ENCODE assay signal across 9 mouse cellular contexts in genomic region chr12:118847861-118848495, GRCm38 (mm10). TPM values are rescaled to one million over a fixed set of nuclear protein-coding genes. Genes with fewer than 3 reads are reported as not detected.
DNase-seq lines count a peak whose midpoint lies in the region; ATAC-seq lines count a peak whose summit lies in the region.
"Had no signal": no experiment of that assay in that cellular context is flagged by ENCODE, and none has a peak within 500 bp of the region (broad histone marks: within the 10 kb centered on the region; RNA-seq: fewer than 3 reads in every experiment).

No protein-coding gene starts in this region.

- WGBS in kidney, embryonic 16.5 days, result 2% methylated on average over 20 of the region's 23 CpGs
- WGBS in embryonic facial prominence, embryonic 14.5 days, result 2% methylated on average over 23 of the region's 23 CpGs
- WGBS in intestine, embryonic 15.5 days, result 3% methylated on average over 23 of the region's 23 CpGs
- 1% methylated on average over 20 of the region's 23 CpGs for WGBS in neural tube, embryonic 13.5 days

- no peak overlapping the region for H3K9ac ChIP-seq in kidney, embryonic 16.5 days (replicated peaks; ENCODE audit: low read length)
- peak overlapping the region; percentile 55 for H3K9ac ChIP-seq in embryonic facial prominence, embryonic 14.5 days (ENCODE audit: low read depth, low read length)
- no peak overlapping the region for H3K9ac ChIP-seq in intestine, embryonic 15.5 days
- peak overlapping the region; percentile 60 for H3K9ac ChIP-seq in neural tube, embryonic 13.5 days

- H3K4me1 ChIP-seq in kidney, embryonic 16.5 days (ENCODE audit: insufficient read depth, low read length), result peaks cover 31% of the 10 kb centered on the region
- peaks cover 8% of the 10 kb centered on the region; the same call in 1 of the 2 replicates for H3K4me1 ChIP-seq in embryonic facial prominence, embryonic 14.5 days (ENCODE audit: control insufficient read depth, insufficient read depth, low read length)
- peaks cover 27% of the 10 kb centered on the region for H3K4me1 ChIP-seq in intestine, embryonic 15.5 days (replicated peaks)
- peaks cover 30% of the 10 kb centered on the region for H3K4me1 ChIP-seq in neural tube, embryonic 13.5 days (replicated peaks)

- no peaks in the 10 kb centered on the region for H3K36me3 ChIP-seq in kidney, embryonic 16.5 days (ENCODE audit: insufficient read depth, low read length)
- no peaks in the 10 kb centered on the region for H3K36me3 ChIP-seq in embryonic facial prominence, embryonic 14.5 days (ENCODE audit: control insufficient read depth, insufficient read depth, low read length)
- no peaks in the 10 kb centered on the region for H3K36me3 ChIP-seq in intestine, embryonic 15.5 days
- H3K36me3 ChIP-seq in neural tube, embryonic 13.5 days, result no peaks in the 10 kb centered on the region

- H3K4me3 ChIP-seq in kidney, embryonic 16.5 days (ENCODE audit: low read length), result peak overlapping the region; percentile 27
- peak overlapping the region; percentile 43 for H3K4me3 ChIP-seq in embryonic facial prominence, embryonic 14.5 days (ENCODE audit: low read depth, low read length)
- H3K4me3 ChIP-seq in intestine, embryonic 15.5 days (replicated peaks), result peak overlapping the region; percentile 30; the same call in 1 of the 2 replicates
- H3K4me3 ChIP-seq in neural tube, embryonic 13.5 days, result peak overlapping the region; percentile 38

- H3K27me3 ChIP-seq in kidney, embryonic 16.5 days (ENCODE audit: insufficient read depth, low read length), result peaks cover 88% of the 10 kb centered on the region
- H3K27me3 ChIP-seq in embryonic facial prominence, embryonic 14.5 days (replicated peaks; ENCODE audit: control insufficient read depth, insufficient read depth, low read length), result peaks cover 95% of the 10 kb centered on the region
- peaks cover 74% of the 10 kb centered on the region for H3K27me3 ChIP-seq in intestine, embryonic 15.5 days (replicated peaks)
- H3K27me3 ChIP-seq in neural tube, embryonic 13.5 days, result peaks cover 91% of the 10 kb centered on the region

- no peaks in the 10 kb centered on the region for H3K9me3 ChIP-seq in kidney, embryonic 16.5 days (ENCODE audit: low read length)
- H3K9me3 ChIP-seq in embryonic facial prominence, embryonic 14.5 days (ENCODE audit: control insufficient read depth, low read length), result no peaks in the 10 kb centered on the region
- no peaks in the 10 kb centered on the region for H3K9me3 ChIP-seq in intestine, embryonic 15.5 days
- no peaks in the 10 kb centered on the region for H3K9me3 ChIP-seq in neural tube, embryonic 13.5 days

- DNase-seq in kidney, adult 8-10 months, result no peak
- DNase-seq in embryonic facial prominence, embryonic 14.5 days (ENCODE audit: low spot score), result peak; percentile 23
- DNase-seq in adipocyte (ENCODE audit: low spot score), result no peak
- no peak for DNase-seq in adrenal gland, postnatal 4 days (ENCODE audit: low spot score in 2 of 2)
- DNase-seq in adrenal gland, adult 18-20 months (ENCODE audit: low spot score in 2 of 2), result no peak

- ATAC-seq in kidney, embryonic 16.5 days (ENCODE audit: low FRiP score, low TSS enrichment), result peak; percentile 39
- no peak for ATAC-seq in embryonic facial prominence, embryonic 14.5 days (ENCODE audit: low read depth)
- no peak for ATAC-seq in intestine, embryonic 15.5 days
- ATAC-seq in neural tube, embryonic 13.5 days (ENCODE audit: low read depth), result no peak

- peak overlapping the region; percentile 42 for H3K4me2 ChIP-seq in kidney, embryonic 16.5 days (replicated peaks; ENCODE audit: low read depth, low read length)
- H3K4me2 ChIP-seq in embryonic facial prominence, embryonic 14.5 days (ENCODE audit: low read depth, low read length), result peak overlapping the region; percentile 61
- peak overlapping the region; percentile 51 for H3K4me2 ChIP-seq in intestine, embryonic 15.5 days (replicated peaks)
- peak overlapping the region; percentile 55 for H3K4me2 ChIP-seq in neural tube, embryonic 13.5 days

- H3K27ac ChIP-seq in kidney, embryonic 16.5 days (ENCODE audit: low read length), result no peak overlapping the region
- peak overlapping the region; percentile 39; the same call in 1 of the 2 replicates for H3K27ac ChIP-seq in embryonic facial prominence, embryonic 14.5 days (replicated peaks; ENCODE audit: low read depth, low read length)
- H3K27ac ChIP-seq in intestine, embryonic 15.5 days, result no peak overlapping the region
- peak overlapping the region; percentile 47; the same call in 1 of the 2 replicates for H3K27ac ChIP-seq in neural tube, embryonic 13.5 days (replicated peaks)

RNA-seq across cellular contexts. Expression of gene Sp8, which starts 1.8 kb away (rescaled TPM):
- not detected in 2 replicates for polyA plus RNA-seq in kidney, embryonic 16.5 days (2015; fragmentation: Nextera tagmentation; extraction: Ambion mirVana)
- polyA plus RNA-seq in embryonic facial prominence, embryonic 14.5 days (2014; fragmentation: Nextera tagmentation; extraction: Ambion mirVana), result 1.9 and 3.5 TPM in 2 replicates
- not detected in 2 replicates for polyA plus RNA-seq in intestine, embryonic 15.5 days (2015; fragmentation: Nextera tagmentation; extraction: Ambion mirVana)
- polyA plus RNA-seq in neural tube, embryonic 13.5 days (2015; fragmentation: Nextera tagmentation; extraction: Ambion mirVana), result 4.0 and 4.1 TPM in 2 replicates
- total RNA-seq in adrenal gland, postnatal 4 days (2021), result under 1 TPM in 1 of 2 experiments, not detected in 1; 0.42 TPM
- not detected for total RNA-seq in adrenal gland, adult 18-20 months (2021)
- total RNA-seq: gastrocnemius, postnatal 36 days had no signal

Comparison
In these comparisons a context has a peak if more than half of its experiments do, and no peak if none do; other contexts are left out.
1. H3K27ac ChIP-seq: peak in embryonic facial prominence, embryonic 14.5 days (single experiment) and neural tube, embryonic 13.5 days (single experiment); none in kidney, embryonic 16.5 days (single experiment) and intestine, embryonic 15.5 days (single experiment).
2. H3K9ac ChIP-seq: peak in embryonic facial prominence, embryonic 14.5 days (single experiment) and neural tube, embryonic 13.5 days (single experiment); none in kidney, embryonic 16.5 days (single experiment) and intestine, embryonic 15.5 days (single experiment).
3. Peak in every context shown above with its lines, with median percentiles within 50 percentile points of each other: H3K4me2 ChIP-seq and H3K4me3 ChIP-seq.